Comparison of ENCODE assay signal across 14 mouse cellular contexts in the genomic region with DNA sequence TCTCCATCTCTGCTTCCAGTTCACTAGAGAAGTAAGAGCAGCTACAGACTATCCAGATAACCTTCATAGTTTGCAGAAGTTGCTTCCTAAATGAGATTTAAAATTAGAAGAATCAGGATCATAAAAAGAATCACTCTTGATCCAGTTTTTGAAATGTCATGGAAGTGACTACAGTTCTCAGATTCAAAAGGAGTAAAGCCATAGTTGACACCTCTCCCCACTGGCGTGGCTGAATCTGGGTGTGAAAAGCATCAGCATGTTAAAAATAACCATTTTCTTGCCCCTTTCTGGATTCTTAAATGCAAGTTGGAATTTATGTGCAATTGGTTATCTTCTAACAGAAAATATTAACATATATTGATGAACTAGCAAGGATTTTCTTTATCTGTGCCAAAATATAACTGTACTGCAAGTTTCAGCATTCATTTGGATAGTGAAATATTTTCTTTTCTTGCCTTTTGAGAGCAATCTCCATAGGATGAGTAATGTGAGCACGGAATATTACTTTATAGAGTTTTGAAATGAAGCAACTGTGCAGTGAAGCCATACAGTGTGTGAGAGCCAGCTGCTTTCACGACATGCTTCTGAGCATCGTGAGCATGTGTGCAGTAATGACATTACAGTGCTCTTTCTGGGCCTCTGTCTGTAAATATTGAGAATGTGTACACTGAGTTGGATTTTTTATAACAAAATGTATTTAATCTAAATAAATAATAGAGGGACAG. TPM values are rescaled to one million over a fixed set of nuclear protein-coding genes. Genes with fewer than 3 reads are reported as not detected.
DNase-seq lines count a peak whose midpoint lies in the region; ATAC-seq and TF ChIP-seq lines count a peak whose summit lies in the region.
"Had no signal": no experiment of that assay in that cellular context is flagged by ENCODE, and none has a peak within 500 bp of the region (broad histone marks: within the 10 kb centered on the region; RNA-seq: fewer than 3 reads in every experiment).

No protein-coding gene starts in this region.

- peaks cover 4% of the 10 kb centered on the region for H3K4me1 ChIP-seq in cortical plate, adult 2 months (ENCODE audit: control insufficient read depth, insufficient read depth, low read length)
- H3K4me1 ChIP-seq in hindbrain, embryonic 14.5 days (replicated peaks; ENCODE audit: control insufficient read depth, insufficient read depth, low read length): peaks cover 34% of the 10 kb centered on the region
- peaks cover 18% of the 10 kb centered on the region for H3K4me1 ChIP-seq in neural tube, embryonic 14.5 days (ENCODE audit: control insufficient read depth, insufficient read depth, low read length)

- no peak for TF ChIP-seq CTCF in left cerebral cortex, adult 2 months (IDR thresholded peaks at IDR 0.05)
- TF ChIP-seq CTCF in cortical plate, adult 2 months (IDR thresholded peaks at IDR 0.05; ENCODE audit: extremely low read depth, insufficient read depth, low read length): no peak

- ATAC-seq in hindbrain, embryonic 14.5 days (ENCODE audit: low FRiP score): no peak
- ATAC-seq in neural tube, embryonic 14.5 days (ENCODE audit: low read depth): no peak
- ATAC-seq: CD4-positive, CD25-positive, alpha-beta regulatory T cell, adult 4 months; liver, embryonic 12.5 days had no signal

- intact Hi-C loops in left cerebral cortex, adult 2 months (cut with DNase I): no loop called here

- no peak overlapping the region for H3K4me3 ChIP-seq in left cerebral cortex, adult 2 months
- no peak overlapping the region for H3K4me3 ChIP-seq in cortical plate, adult 2 months (ENCODE audit: insufficient read depth, low read length)
- H3K4me3 ChIP-seq in hindbrain, embryonic 14.5 days (replicated peaks; ENCODE audit: low read length): peak overlapping the region; percentile 29
- peak overlapping the region; percentile 32 for H3K4me3 ChIP-seq in neural tube, embryonic 14.5 days (ENCODE audit: low read depth, low read length)
- H3K4me3 ChIP-seq: liver, embryonic 12.5 days had no signal

- 0 out of 2 replicates have a peak, but pooled peaks cover 18% of the 10 kb centered on the region for H3K36me3 ChIP-seq in hindbrain, embryonic 14.5 days (replicated peaks; ENCODE audit: control insufficient read depth, insufficient read depth)
- H3K36me3 ChIP-seq in neural tube, embryonic 14.5 days (ENCODE audit: control insufficient read depth, insufficient read depth, low read length): no peaks in the 10 kb centered on the region

- H3K4me2 ChIP-seq in hindbrain, embryonic 14.5 days (replicated peaks): peak overlapping the region; percentile 55
- peak overlapping the region; percentile 59 for H3K4me2 ChIP-seq in neural tube, embryonic 14.5 days (ENCODE audit: low read depth, low read length)
- H3K4me2 ChIP-seq: liver, embryonic 12.5 days had no signal

- no peaks in the 10 kb centered on the region for H3K9me3 ChIP-seq in hindbrain, embryonic 14.5 days (ENCODE audit: control insufficient read depth, low read length)
- H3K9me3 ChIP-seq in neural tube, embryonic 14.5 days (ENCODE audit: control insufficient read depth, low read length): no peaks in the 10 kb centered on the region
- H3K9me3 ChIP-seq: liver, embryonic 12.5 days had no signal

- H3K27me3 ChIP-seq in hindbrain, embryonic 14.5 days (ENCODE audit: control insufficient read depth, insufficient read depth, low read length): no peaks in the 10 kb centered on the region
- no peaks in the 10 kb centered on the region for H3K27me3 ChIP-seq in neural tube, embryonic 14.5 days (ENCODE audit: control insufficient read depth, insufficient read depth, low read length)
- H3K27me3 ChIP-seq: liver, embryonic 12.5 days had no signal

- H3K27ac ChIP-seq in left cerebral cortex, adult 2 months: peak overlapping the region; percentile 28; the same call in 1 of the 2 replicates
- 0 out of 2 replicates have a peak overlapping the region, but pooled peaks have one; percentile 10 for H3K27ac ChIP-seq in cortical plate, adult 2 months (ENCODE audit: insufficient read depth, low read length)
- peak overlapping the region; percentile 94; the same call in 1 of the 2 replicates for H3K27ac ChIP-seq in hindbrain, embryonic 14.5 days
- H3K27ac ChIP-seq in neural tube, embryonic 14.5 days (ENCODE audit: low read depth, low read length): no peak overlapping the region; the same call in 1 of the 2 replicates
- H3K27ac ChIP-seq: kidney, postnatal 0 days; liver, embryonic 12.5 days had no signal

- DNase-seq in left cerebral cortex, adult 2 months (ENCODE audit: extremely low spot score in 1 of 2, low spot score in 2 of 2): no peak
- no peak for DNase-seq in left cerebral cortex, adult 11 months (ENCODE audit: low spot score)
- no peak for DNase-seq in hindbrain, embryonic 14.5 days (ENCODE audit: low spot score)
- no peak for DNase-seq in adrenal gland, postnatal 36 days
- no peak for DNase-seq in kidney, postnatal 4 days
- DNase-seq: cerebellum, adult 11 months; left cerebral cortex, postnatal 4 days; retina, postnatal 1 day; thymus, adult 18-20 months had no signal

- peak overlapping the region; percentile 54 for H3K9ac ChIP-seq in hindbrain, embryonic 14.5 days
- H3K9ac ChIP-seq in neural tube, embryonic 14.5 days (replicated peaks; ENCODE audit: low read depth, low read length): no peak overlapping the region
- H3K9ac ChIP-seq: liver, embryonic 12.5 days had no signal

- TF ChIP-seq POLR2A in cortical plate, adult 2 months (IDR thresholded peaks at IDR 0.05; ENCODE audit: extremely low read depth, insufficient read depth, low read length): no peak

- WGBS in hindbrain, embryonic 14.5 days: 77% methylated on average over 4 of the region's 4 CpGs
- WGBS in neural tube, embryonic 14.5 days: 74% methylated on average over 4 of the region's 4 CpGs

RNA-seq across cellular contexts. Expression of gene Gpr21, which starts 2.6 kb away (rescaled TPM):
- 1 to 10 TPM; 5.6 to 5.7 TPM for total RNA-seq in left cerebral cortex, adult 2 months (2021)
- polyA plus RNA-seq in cortical plate, adult 2 months (2012; rRNA removed): 1.8 and 2.8 TPM in 2 replicates
- polyA plus RNA-seq in hindbrain, embryonic 14.5 days (2014; fragmentation: Nextera tagmentation; extraction: Ambion mirVana): 26.0 and 26.1 TPM in 2 replicates
- 25.0 and 34.4 TPM in 2 replicates for polyA plus RNA-seq in neural tube, embryonic 14.5 days (2014; fragmentation: Nextera tagmentation; extraction: Ambion mirVana)
- 1 to 10 TPM in 1 of 2 experiments, under 1 TPM in 1; 0.95 to 2.7 TPM for total RNA-seq in adrenal gland, postnatal 36 days (2021)

Comparison
In these comparisons a context has a peak if more than half of its experiments do, and no peak if none do; other contexts are left out.
1. H3K4me3 ChIP-seq: peak in hindbrain, embryonic 14.5 days (single experiment) and neural tube, embryonic 14.5 days (single experiment); none in left cerebral cortex, adult 2 months (single experiment) and cortical plate, adult 2 months (single experiment).